Mouse (Mus musculus): ENCODE measurements around the gene Lag3. TPM values are rescaled to one million over a fixed set of nuclear protein-coding genes. Genes with fewer than 3 reads are reported as not detected.

The Lag3 gene
- polyA plus RNA-seq, 1 experiment from 2014 or later: 2.1 TPM

GRCm38 (mm10) chr6:124862406-124863124, 48.9 kb downstream of the Lag3 start:
- no peaks in the 10 kb centered on the region for H3K36me3 ChIP-seq (ENCODE audit: control insufficient read depth, insufficient read depth, low read length)
- H3K4me1 ChIP-seq (replicated peaks; ENCODE audit: control insufficient read depth, insufficient read depth, low read length): peaks cover 24% of the 10 kb centered on the region
- 8% methylated on average over 8 of the region's 8 CpGs for WGBS
- DNase-seq (ENCODE audit: low spot score) (no peak), ATAC-seq (replicated peaks; ENCODE audit: low FRiP score, low TSS enrichment, low read depth) (no peak)
- H3K9me3 ChIP-seq (ENCODE audit: control insufficient read depth, low read length): no peaks in the 10 kb centered on the region
- no peak overlapping the region for H3K27ac ChIP-seq (ENCODE audit: low read depth)
- peak overlapping the region; percentile 59 for H3K4me3 ChIP-seq (ENCODE audit: low read depth, low read length)
- peak overlapping the region; percentile 88; the same call in 1 of the 2 replicates for H3K4me2 ChIP-seq (ENCODE audit: low read length)
- H3K9ac ChIP-seq (ENCODE audit: low read length): no peak overlapping the region
- peaks cover 6% of the 10 kb centered on the region; the same call in 1 of the 2 replicates for H3K27me3 ChIP-seq (replicated peaks; ENCODE audit: control insufficient read depth, insufficient read depth, low read length)

GRCm38 (mm10) chr6:124861802-124862201, 49.7 kb downstream of the Lag3 start:
- Histone ChIP-seq H3K36me3 (ENCODE audit: control insufficient read depth, insufficient read depth, low read length) (no peaks in the 10 kb centered on the region), H3K27ac (ENCODE audit: low read depth) (no peak overlapping the region), H3K27me3 (replicated peaks; ENCODE audit: control insufficient read depth, insufficient read depth, low read length) (peaks cover 6% of the 10 kb centered on the region; the same call in 1 of the 2 replicates), H3K4me1 (replicated peaks; ENCODE audit: control insufficient read depth, insufficient read depth, low read length) (peaks cover 24% of the 10 kb centered on the region), H3K4me2 (ENCODE audit: low read length) (no peak overlapping the region), H3K4me3 (ENCODE audit: low read depth, low read length) (no peak overlapping the region), H3K9ac (ENCODE audit: low read length) (no peak overlapping the region), H3K9me3 (ENCODE audit: control insufficient read depth, low read length) (no peaks in the 10 kb centered on the region)
- WGBS: 43% methylated on average over 3 of the region's 3 CpGs
- ATAC-seq (replicated peaks; ENCODE audit: low FRiP score, low TSS enrichment, low read depth) (no peak), DNase-seq (ENCODE audit: low spot score) (no peak)

GRCm38 (mm10) chr6:124861266-124861665, 50.2 kb downstream of the Lag3 start:
- WGBS: 80% methylated on average over 19 of the region's 19 CpGs
- ATAC-seq (replicated peaks; ENCODE audit: low FRiP score, low TSS enrichment, low read depth): no peak

GRCm38 (mm10) chr6:124860511-124860910, 51.0 kb downstream of the Lag3 start:
- 87% methylated on average over 9 of the region's 9 CpGs for WGBS
- DNase-seq (ENCODE audit: low spot score) (no peak), ATAC-seq (replicated peaks; ENCODE audit: low FRiP score, low TSS enrichment, low read depth) (no peak)
- Histone ChIP-seq H3K9me3 (ENCODE audit: control insufficient read depth, low read length) (no peaks in the 10 kb centered on the region), H3K4me2 (ENCODE audit: low read length) (no peak overlapping the region), H3K4me3 (ENCODE audit: low read depth, low read length) (no peak overlapping the region), H3K27me3 (replicated peaks; ENCODE audit: control insufficient read depth, insufficient read depth, low read length) (peaks cover 6% of the 10 kb centered on the region; the same call in 1 of the 2 replicates), H3K27ac (ENCODE audit: low read depth) (no peak overlapping the region), H3K36me3 (ENCODE audit: control insufficient read depth, insufficient read depth, low read length) (no peaks in the 10 kb centered on the region), H3K9ac (ENCODE audit: low read length) (no peak overlapping the region), H3K4me1 (replicated peaks; ENCODE audit: control insufficient read depth, insufficient read depth, low read length) (peaks cover 28% of the 10 kb centered on the region)

More at GRCm38 (mm10) chr6:124861266-124861665, 50.2 kb downstream of the Lag3 start:
- Histone ChIP-seq H3K36me3 (ENCODE audit: control insufficient read depth, insufficient read depth, low read length) (no peaks in the 10 kb centered on the region), H3K9me3 (ENCODE audit: control insufficient read depth, low read length) (no peaks in the 10 kb centered on the region), H3K27me3 (replicated peaks; ENCODE audit: control insufficient read depth, insufficient read depth, low read length) (peaks cover 6% of the 10 kb centered on the region; the same call in 1 of the 2 replicates), H3K4me2 (ENCODE audit: low read length) (no peak overlapping the region), H3K4me3 (ENCODE audit: low read depth, low read length) (no peak overlapping the region), H3K9ac (ENCODE audit: low read length) (no peak overlapping the region), H3K27ac (ENCODE audit: low read depth) (no peak overlapping the region), H3K4me1 (replicated peaks; ENCODE audit: control insufficient read depth, insufficient read depth, low read length) (peaks cover 26% of the 10 kb centered on the region)
- no peak for DNase-seq (ENCODE audit: low spot score)

GRCm38 (mm10) chr6:124859725-124860124, 51.8 kb downstream of the Lag3 start:
- WGBS: 11% methylated on average over 12 of the region's 12 CpGs
- peak; percentile 94 for DNase-seq (ENCODE audit: low spot score)
- H3K4me1 ChIP-seq (replicated peaks; ENCODE audit: control insufficient read depth, insufficient read depth, low read length): peaks cover 28% of the 10 kb centered on the region
- no peak overlapping the region for H3K4me3 ChIP-seq (ENCODE audit: low read depth, low read length)
- H3K27me3 ChIP-seq (replicated peaks; ENCODE audit: control insufficient read depth, insufficient read depth, low read length): 0 out of 2 replicates have a peak, but pooled peaks cover 6% of the 10 kb centered on the region
- ATAC-seq (replicated peaks; ENCODE audit: low FRiP score, low TSS enrichment, low read depth): no peak
- no peak overlapping the region for H3K27ac ChIP-seq (ENCODE audit: low read depth)
- no peaks in the 10 kb centered on the region for H3K36me3 ChIP-seq (ENCODE audit: control insufficient read depth, insufficient read depth, low read length)
- no peaks in the 10 kb centered on the region for H3K9me3 ChIP-seq (ENCODE audit: control insufficient read depth, low read length)
- no peak overlapping the region for H3K9ac ChIP-seq (ENCODE audit: low read length)
- peak overlapping the region; percentile 8; the same call in 1 of the 2 replicates for H3K4me2 ChIP-seq (ENCODE audit: low read length)

GRCm38 (mm10) chr6:124858561-124859318, 52.8 kb downstream of the Lag3 start:
- 0 out of 2 replicates have a peak, but pooled peaks cover 6% of the 10 kb centered on the region for H3K27me3 ChIP-seq (replicated peaks; ENCODE audit: control insufficient read depth, insufficient read depth, low read length)
- no peak overlapping the region for H3K9ac ChIP-seq (ENCODE audit: low read length)
- 71% methylated on average over 28 of the region's 28 CpGs for WGBS
- peaks cover under 1% of the 10 kb centered on the region; the same call in 1 of the 2 replicates for H3K36me3 ChIP-seq (ENCODE audit: control insufficient read depth, insufficient read depth, low read length)
- H3K4me3 ChIP-seq (ENCODE audit: low read depth, low read length): no peak overlapping the region; the same call in 1 of the 2 replicates
- no peak overlapping the region for H3K27ac ChIP-seq (ENCODE audit: low read depth)
- peak overlapping the region; percentile 54 for H3K4me2 ChIP-seq (ENCODE audit: low read length)
- ATAC-seq (replicated peaks; ENCODE audit: low FRiP score, low TSS enrichment, low read depth) (no peak), DNase-seq (ENCODE audit: low spot score) (no peak)
- peaks cover 28% of the 10 kb centered on the region for H3K4me1 ChIP-seq (replicated peaks; ENCODE audit: control insufficient read depth, insufficient read depth, low read length)
- no peaks in the 10 kb centered on the region for H3K9me3 ChIP-seq (ENCODE audit: control insufficient read depth, low read length)

GRCm38 (mm10) chr6:124857840-124858530, 53.5 kb downstream of the Lag3 start:
- H3K4me3 ChIP-seq (ENCODE audit: low read depth, low read length): peak overlapping the region; percentile 60
- H3K4me2 ChIP-seq (ENCODE audit: low read length): peak overlapping the region; percentile 54
- WGBS: 28% methylated on average over 26 of the region's 26 CpGs
- H3K27me3 ChIP-seq (replicated peaks; ENCODE audit: control insufficient read depth, insufficient read depth, low read length): 0 out of 2 replicates have a peak, but pooled peaks cover 4% of the 10 kb centered on the region
- no peak for ATAC-seq (replicated peaks; ENCODE audit: low FRiP score, low TSS enrichment, low read depth)
- peak overlapping the region; percentile 83 for H3K9ac ChIP-seq (ENCODE audit: low read length)
- H3K36me3 ChIP-seq (ENCODE audit: control insufficient read depth, insufficient read depth, low read length): peaks cover 8% of the 10 kb centered on the region; the same call in 1 of the 2 replicates
- H3K9me3 ChIP-seq (ENCODE audit: control insufficient read depth, low read length): no peaks in the 10 kb centered on the region
- peaks cover 24% of the 10 kb centered on the region for H3K4me1 ChIP-seq (replicated peaks; ENCODE audit: control insufficient read depth, insufficient read depth, low read length)
- DNase-seq (ENCODE audit: low spot score): no peak
- peak overlapping the region; percentile 91 for H3K27ac ChIP-seq (ENCODE audit: low read depth)

Data from intestine, embryonic 14.5 days (tissue).